Mouse (Mus musculus): ENCODE measurements around the gene Mrps18a.
A peak's percentile ranks its signal among the peaks of the same experiment; 100 is the strongest.

Gene Mrps18a

GRCm38 (mm10) chr17:46101906-46102305 is 8.9 kb upstream of the Mrps18a start:
- no peak for DNase-seq (ENCODE audit: low read depth, low spot score)

GRCm38 (mm10) chr17:46102608-46103159 is 8.1 kb upstream of the Mrps18a start:
- no peak for DNase-seq (ENCODE audit: low read depth, low spot score)

GRCm38 (mm10) chr17:46104487-46104886 is 6.3 kb upstream of the Mrps18a start:
- DNase-seq (ENCODE audit: low read depth, low spot score), result no peak

- DNase-seq (ENCODE audit: low read depth, low spot score), result no peak
These were observed 2.5 kb upstream of the Mrps18a start for GRCm38 (mm10) chr17:46108286-46108685.

- no peak for DNase-seq (ENCODE audit: low read depth, low spot score)
These were observed 4.7 kb downstream of the Mrps18a start for GRCm38 (mm10) chr17:46115489-46115888.

GRCm38 (mm10) chr17:46116138-46116537 is 5.4 kb downstream of the Mrps18a start:
- DNase-seq (ENCODE audit: low read depth, low spot score), result no peak

GRCm38 (mm10) chr17:46116881-46117280 is 6.1 kb downstream of the Mrps18a start:
- DNase-seq (ENCODE audit: low read depth, low spot score), result no peak

- no peak for DNase-seq (ENCODE audit: low read depth, low spot score)
These were observed 7.0 kb downstream of the Mrps18a start for GRCm38 (mm10) chr17:46117623-46118422.

GRCm38 (mm10) chr17:46118423-46118850 is 7.7 kb downstream of the Mrps18a start:
- no peak for DNase-seq (ENCODE audit: low read depth, low spot score)

GRCm38 (mm10) chr17:46119641-46120040 is 8.9 kb downstream of the Mrps18a start:
- no peak for DNase-seq (ENCODE audit: low read depth, low spot score)

GRCm38 (mm10) chr17:46122791-46123190 is 12.0 kb downstream of the Mrps18a start:
- DNase-seq (ENCODE audit: low read depth, low spot score), result no peak

- no peak for DNase-seq (ENCODE audit: low read depth, low spot score)
These were observed 12.5 kb downstream of the Mrps18a start for GRCm38 (mm10) chr17:46123285-46123684.

GRCm38 (mm10) chr17:46123953-46124700 is 13.3 kb downstream of the Mrps18a start:
- DNase-seq (ENCODE audit: low read depth, low spot score), result no peak

GRCm38 (mm10) chr17:46126608-46127007 is 15.8 kb downstream of the Mrps18a start:
- no peak for DNase-seq (ENCODE audit: low read depth, low spot score)

GRCm38 (mm10) chr17:46127814-46128493 is 17.2 kb downstream of the Mrps18a start:
- DNase-seq (ENCODE audit: low read depth, low spot score), result no peak

GRCm38 (mm10) chr17:46129741-46130498 is 19.1 kb downstream of the Mrps18a start:
- no peak for DNase-seq (ENCODE audit: low read depth, low spot score)

- peak; percentile 49 for DNase-seq (ENCODE audit: low read depth, low spot score)
These were observed 21.4 kb downstream of the Mrps18a start for GRCm38 (mm10) chr17:46132058-46132718.

GRCm38 (mm10) chr17:46132862-46133261 is 22.1 kb downstream of the Mrps18a start:
- DNase-seq (ENCODE audit: low read depth, low spot score), result no peak

GRCm38 (mm10) chr17:46138563-46139236 is 27.9 kb downstream of the Mrps18a start:
- no peak for DNase-seq (ENCODE audit: low read depth, low spot score)

- no peak for DNase-seq (ENCODE audit: low read depth, low spot score)
These were observed 29.1 kb downstream of the Mrps18a start for GRCm38 (mm10) chr17:46139872-46140271.
